Mouse (Mus musculus) bone marrow macrophage, adult 2 months (primary cell): ENCODE measurements at regions not wholly inside any gene's neighbourhood (a gene's known extent, or its start where the extent isn't known, plus 50 kb on each side); places are given as distances from the start of the nearest gene placed in this dataset.

Source experiments
- CTCF ChIP-seq: IDR thresholded peaks from 2 replicates; pipeline ENCODE4 v1.5.1; 2012; ENCODE audit warnings: low read depth, mild to moderate bottlenecking, low read length, moderate library complexity
- POLR2A ChIP-seq: IDR thresholded peaks from 2 replicates; pipeline ENCODE4 v1.6.1; 2012; ENCODE audit warnings: mild to moderate bottlenecking, low read depth, low read length, borderline replicate concordance

- TF ChIP-seq CTCF (no peak), POLR2A (no peak)
Observed at GRCm38 (mm10) chr5:64536393-64537112, 266.6 kb upstream of the Klf3 start.
